Mouse (Mus musculus) testis, adult 2 months (tissue): Measurements from ENCODE around the gene Izumo4.

Source experiments
- CTCF ChIP-seq: fragments of 200-500 bp; IDR thresholded peaks from 2 replicates; pipeline ENCODE4 v1.5.1; 2012; ENCODE audit warnings: low read depth, mild to moderate bottlenecking, inconsistent platforms, low read length, moderate library complexity; ENCODE audit not compliant: control insufficient read depth, insufficient read depth, insufficient replicate concordance
- POLR2A ChIP-seq: fragments of 200-500 bp; IDR thresholded peaks from 2 replicates; pipeline ENCODE4 v1.6.1; 2012; ENCODE audit warnings: low read depth, mild to moderate bottlenecking, inconsistent platforms, low read length, moderate library complexity; ENCODE audit not compliant: control insufficient read depth

GRCm38 (mm10) chr10:80705033-80705432, 3.0 kb downstream of the Izumo4 start:
- TF ChIP-seq CTCF: no peak
- TF ChIP-seq POLR2A: no peak
